Mouse (Mus musculus) kidney, postnatal 25 days (tissue): ENCODE data around the gene Oasl1.

ENCODE experiments used
- DNase-seq, 2 experiments: peaks; one replicate each; pipeline ENCODE4 v3.0.0; 2021; ENCODE audit warnings: mixed read lengths in 2 of 2

Oasl1 gene

GRCm38 (mm10) chr5:114969609-114970215 lies 46.7 kb downstream of the Oasl1 start:
- DNase-seq: peak; percentile 36 to 51

- peak; percentile 71 to 91 for DNase-seq
Observed at GRCm38 (mm10) chr5:114970824-114971227, 47.8 kb downstream of the Oasl1 start, which contains the start of gene Hnf1a. Gene Hnf1a (minus strand): TSS chr5:114971094.

- DNase-seq: peak in 1 of 2 experiments; percentile 28
Observed at GRCm38 (mm10) chr5:114972201-114972600, 49.2 kb downstream of the Oasl1 start.

- peak; percentile 62 to 74 for DNase-seq
Observed at GRCm38 (mm10) chr5:114973131-114973530, 50.1 kb downstream of the Oasl1 start.

- no peak for DNase-seq
Observed at GRCm38 (mm10) chr5:114976935-114977334, 53.9 kb downstream of the Oasl1 start.

- peak; percentile 53 to 56 for DNase-seq
Observed at GRCm38 (mm10) chr5:114978473-114978872, 55.4 kb downstream of the Oasl1 start.

GRCm38 (mm10) chr5:114978888-114979249 lies 55.8 kb downstream of the Oasl1 start:
- DNase-seq: peak in 1 of 2 experiments; percentile 36

- peak; percentile 64 to 75 for DNase-seq
Observed at GRCm38 (mm10) chr5:114979250-114980121, 56.4 kb downstream of the Oasl1 start.

GRCm38 (mm10) chr5:114980122-114980748 lies 57.2 kb downstream of the Oasl1 start:
- no peak for DNase-seq

- DNase-seq: no peak
Observed at GRCm38 (mm10) chr5:114982001-114982400, 59.0 kb downstream of the Oasl1 start.

GRCm38 (mm10) chr5:114985074-114985473 lies 62.0 kb downstream of the Oasl1 start:
- DNase-seq: no peak
